Mouse (Mus musculus) spleen, adult 2 months (tissue): ENCODE results near the gene Dclre1c. TPM values are rescaled to one million over a fixed set of nuclear protein-coding genes. Genes with fewer than 3 reads are reported as not detected.

Experiments
- DNase-seq, 2 experiments: peaks; one replicate each; pipeline versions ENCODE4 v3.0.0 to v3.0.0-alpha.2; 2012 to 2021; ENCODE audit warnings: low spot score in 2 of 2, low read depth in 1 of 2
- H3K27ac ChIP-seq: fragments of 200-500 bp; 2 replicates; pipeline ENCODE4 v1.5.1; 2012; ENCODE audit warnings: low read length, inconsistent platforms; ENCODE audit not compliant: insufficient read depth
- H3K27me3 ChIP-seq: fragments of 200-500 bp; 2 replicates; pipeline ENCODE4 v1.6.1; 2012; ENCODE audit warnings: mild to moderate bottlenecking, moderate library complexity, low read length, inconsistent platforms; ENCODE audit not compliant: control insufficient read depth, insufficient read depth
- H3K36me3 ChIP-seq: fragments of 200-500 bp; 2 replicates; pipeline ENCODE4 v1.6.1; 2012; ENCODE audit warnings: mild to moderate bottlenecking, low read length, inconsistent platforms; ENCODE audit not compliant: control insufficient read depth, insufficient read depth
- H3K4me1 ChIP-seq: fragments of 200-500 bp; 2 replicates; pipeline ENCODE4 v1.6.1; 2011; ENCODE audit warnings: inconsistent platforms; ENCODE audit not compliant: control insufficient read depth, insufficient read depth, insufficient read length
- H3K4me3 ChIP-seq: fragments of 200-500 bp; 2 replicates; pipeline ENCODE4 v1.5.1; 2011; ENCODE audit warnings: mild to moderate bottlenecking, inconsistent platforms; ENCODE audit not compliant: insufficient read depth, insufficient read length; ENCODE audit errors: extremely low read depth
- CTCF ChIP-seq: fragments of 200-500 bp; IDR thresholded peaks from 2 replicates; pipeline ENCODE4 v1.5.1; 2011; ENCODE audit warnings: mild to moderate bottlenecking, inconsistent platforms; ENCODE audit not compliant: insufficient read depth, insufficient read length, insufficient replicate concordance; ENCODE audit errors: extremely low read depth
- POLR2A ChIP-seq: fragments of 200-500 bp; IDR thresholded peaks from 2 replicates; pipeline ENCODE4 v1.6.1; 2011; ENCODE audit warnings: low read depth, low read length, inconsistent platforms
- WGBS: fragments of 180-500 bp; shearing (Covaris S2); methylation state at CpG from one replicate; pipeline ENCODE4 v1.1.7; 2018; 5-methylcytosine and 5-hydroxymethylcytosine counted together
- polyA plus RNA-seq: library from polyadenylated mRNA; depleted of rRNA; stranded (reverse); fragments of >200 nt; gene quantifications from 2 replicates; pipeline ENCODE4 v1.2.3, GENCODE M21; 2012

Dclre1c gene
- polyA plus RNA-seq, 1 experiment, result 4.9 TPM

DNA sequence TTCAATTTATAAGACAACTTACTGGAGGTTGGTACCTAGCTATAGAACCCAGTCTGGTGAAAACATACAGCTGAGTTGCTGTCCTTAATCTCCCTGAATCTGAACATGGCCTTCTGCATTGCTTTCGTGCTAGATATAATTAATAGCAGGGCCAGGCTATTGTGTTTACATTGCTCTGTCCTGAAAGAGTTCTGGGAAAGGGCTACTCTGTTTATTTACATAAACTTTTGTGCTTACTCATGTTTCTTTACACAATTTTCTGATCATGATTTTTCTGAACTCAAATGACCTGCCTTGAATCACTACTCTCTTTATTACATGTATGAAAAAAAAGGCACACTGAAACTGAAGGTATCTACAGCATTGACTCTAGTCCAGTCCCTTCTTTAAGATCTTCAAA is 8.3 kb upstream of the Dclre1c start:
- Histone ChIP-seq H3K4me1 (no peaks in the 10 kb centered on the region), H3K36me3 (no peaks in the 10 kb centered on the region), H3K4me3 (no peak overlapping the region), H3K27me3 (no peaks in the 10 kb centered on the region), H3K27ac (no peak overlapping the region)
- DNase-seq, result no peak
- 75% methylated on average over 1 of the region's 1 CpGs for WGBS
- TF ChIP-seq POLR2A, result no peak
- no peak for TF ChIP-seq CTCF

- no peak overlapping the region for H3K27ac ChIP-seq
- TF ChIP-seq CTCF (no peak), POLR2A (no peak)
- H3K4me3 ChIP-seq, result peak overlapping the region; percentile 66
- peak; percentile 90 to 98 for DNase-seq
- WGBS, result under 1% methylated on average over 38 of the region's 38 CpGs
- 0 out of 2 replicates have a peak, but pooled peaks cover 2% of the 10 kb centered on the region for H3K4me1 ChIP-seq
- H3K36me3 ChIP-seq, result no peaks in the 10 kb centered on the region
- H3K27me3 ChIP-seq, result no peaks in the 10 kb centered on the region
Measured at GRCm38 (mm10) chr2:3418883-3419431, 5.0 kb upstream of the Dclre1c start.

- no peak overlapping the region for H3K27ac ChIP-seq
- 85% methylated on average over 4 of the region's 4 CpGs for WGBS
- no peak for TF ChIP-seq POLR2A
- TF ChIP-seq CTCF, result no peak
- no peaks in the 10 kb centered on the region for H3K36me3 ChIP-seq
- H3K27me3 ChIP-seq, result no peaks in the 10 kb centered on the region
- no peak overlapping the region for H3K4me3 ChIP-seq
- DNase-seq, result no peak
- peaks cover 2% of the 10 kb centered on the region; the same call in 1 of the 2 replicates for H3K4me1 ChIP-seq
Measured at GRCm38 (mm10) chr2:3420157-3420556, 3.8 kb upstream of the Dclre1c start.

- 80% methylated on average over 3 of the region's 3 CpGs for WGBS
- no peak for TF ChIP-seq CTCF
- TF ChIP-seq POLR2A, result no peak
- Histone ChIP-seq H3K4me3 (no peak within 1 kb of the TSS), H3K4me1 (peaks cover 2% of the 10 kb centered on the region; the same call in 1 of the 2 replicates), H3K27me3 (no peaks in the 10 kb centered on the region), H3K27ac (peak within 1 kb of the TSS; percentile 66; the same call in 1 of the 2 replicates), H3K36me3 (no peaks in the 10 kb centered on the region; the same call in 1 of the 2 replicates)
- no peak for DNase-seq
Measured at GRCm38 (mm10) chr2:3422548-3422947, 1.4 kb upstream of the Dclre1c start, which contains the start of gene Meig1. Meig1 (minus strand) TSS chr2:3422648.

DNA sequence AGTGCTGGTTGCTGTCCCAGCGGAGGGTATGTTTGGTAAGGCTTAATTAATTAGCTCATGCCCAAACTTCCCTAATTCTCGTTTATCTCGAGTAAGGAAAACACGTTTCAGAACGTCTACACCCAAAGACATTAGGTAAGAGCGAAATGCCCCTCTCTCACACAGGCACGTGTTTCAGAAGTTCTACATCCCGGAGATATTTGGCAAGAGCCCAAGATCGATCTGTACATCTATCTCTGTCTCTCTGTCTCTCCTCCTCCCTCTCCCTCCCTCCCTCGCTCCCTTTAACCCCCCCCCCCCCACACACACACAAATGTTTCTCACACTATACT is 614 bp downstream of the Dclre1c start:
- under 1% methylated on average over 9 of the region's 10 CpGs for WGBS
- TF ChIP-seq CTCF (no peak), POLR2A (no peak)
- DNase-seq, result no peak

GRCm38 (mm10) chr2:3430956-3431355 is 7.0 kb downstream of the Dclre1c start:
- no peak for DNase-seq
- TF ChIP-seq POLR2A (no peak), CTCF (no peak)
- no peaks in the 10 kb centered on the region for H3K4me1 ChIP-seq
- no peaks in the 10 kb centered on the region for H3K27me3 ChIP-seq
- no peak overlapping the region for H3K4me3 ChIP-seq
- 86% methylated on average over 9 of the region's 9 CpGs for WGBS
- H3K36me3 ChIP-seq, result peaks cover 5% of the 10 kb centered on the region; the same call in 1 of the 2 replicates
- no peak overlapping the region for H3K27ac ChIP-seq

More for the DNA sequence above, 614 bp downstream of the Dclre1c start:
- H3K4me3 ChIP-seq, result peak overlapping the region; percentile 79
- H3K4me1 ChIP-seq, result peaks cover 2% of the 10 kb centered on the region; the same call in 1 of the 2 replicates
- peaks cover 2% of the 10 kb centered on the region; the same call in 1 of the 2 replicates for H3K36me3 ChIP-seq
- H3K27me3 ChIP-seq, result no peaks in the 10 kb centered on the region
- no peak overlapping the region for H3K27ac ChIP-seq

DNA sequence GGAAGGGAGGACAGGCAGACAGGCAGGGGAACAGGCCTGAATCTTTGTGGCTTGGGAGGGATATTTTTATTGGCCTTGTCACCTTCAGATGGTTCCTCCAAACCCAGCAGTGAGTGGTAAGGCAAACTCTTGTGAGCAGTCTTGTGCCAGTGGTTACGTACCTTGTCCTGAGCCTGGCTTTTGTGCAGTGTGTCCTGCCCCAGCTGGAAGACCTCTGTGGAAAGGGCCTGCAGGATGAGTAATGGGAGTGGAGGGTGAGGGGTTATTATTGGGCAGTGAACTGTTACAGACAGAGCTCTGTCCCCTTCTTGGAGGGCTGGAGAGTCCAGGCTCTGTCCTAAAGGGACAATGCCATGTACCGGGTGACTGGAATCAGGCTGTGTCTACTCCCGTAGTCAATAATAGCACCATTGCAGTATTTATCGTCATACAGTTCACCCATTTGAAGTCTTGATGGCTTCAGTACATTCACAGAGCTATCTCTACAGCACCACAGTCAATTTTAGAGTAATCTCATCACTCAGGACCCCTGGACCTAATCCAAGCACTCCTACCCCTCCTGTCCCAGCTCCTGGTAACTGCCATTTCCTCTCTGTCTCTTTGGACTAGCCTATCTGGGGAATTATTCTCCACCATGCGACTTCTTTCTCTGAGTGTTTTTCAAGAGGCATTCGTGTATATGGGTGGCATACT is 11.6 kb downstream of the Dclre1c start:
- no peak for TF ChIP-seq CTCF
- TF ChIP-seq POLR2A, result no peak
- Histone ChIP-seq H3K27ac (no peak overlapping the region), H3K4me1 (no peaks in the 10 kb centered on the region), H3K27me3 (no peaks in the 10 kb centered on the region), H3K36me3 (peaks cover 22% of the 10 kb centered on the region), H3K4me3 (no peak overlapping the region)
- 82% methylated on average over 6 of the region's 6 CpGs for WGBS
- DNase-seq, result no peak
